Mouse (Mus musculus): ENCODE data around the gene 2900026A02Rik.

Gene 2900026A02Rik

GRCm38 (mm10) chr5:113149052-113149451 lies 72.0 kb downstream of the 2900026A02Rik start:
- DNase-seq (ENCODE audit: low spot score), result no peak

- DNase-seq (ENCODE audit: low spot score), result no peak
Measured at GRCm38 (mm10) chr5:113147994-113148471, 73.0 kb downstream of the 2900026A02Rik start.

- no peak for DNase-seq (ENCODE audit: low spot score)
Measured at GRCm38 (mm10) chr5:113146656-113147055, 74.4 kb downstream of the 2900026A02Rik start.

- DNase-seq (ENCODE audit: low spot score), result no peak
Measured at GRCm38 (mm10) chr5:113145171-113145570, 75.9 kb downstream of the 2900026A02Rik start.

GRCm38 (mm10) chr5:113142486-113142885 lies 78.5 kb downstream of the 2900026A02Rik start:
- DNase-seq (ENCODE audit: low spot score), result no peak

GRCm38 (mm10) chr5:113142018-113142417 lies 79.0 kb downstream of the 2900026A02Rik start:
- no peak for DNase-seq (ENCODE audit: low spot score)

- no peak for DNase-seq (ENCODE audit: low spot score)
Measured at GRCm38 (mm10) chr5:113140872-113141271, 80.2 kb downstream of the 2900026A02Rik start.

GRCm38 (mm10) chr5:113140051-113140450 lies 81.0 kb downstream of the 2900026A02Rik start:
- no peak for DNase-seq (ENCODE audit: low spot score)

- DNase-seq (ENCODE audit: low spot score), result no peak
Measured at GRCm38 (mm10) chr5:113139064-113139726, 81.8 kb downstream of the 2900026A02Rik start.

GRCm38 (mm10) chr5:113138319-113139063 lies 82.5 kb downstream of the 2900026A02Rik start:
- DNase-seq (ENCODE audit: low spot score), result peak; percentile 38

GRCm38 (mm10) chr5:113137691-113138318 lies 83.2 kb downstream of the 2900026A02Rik start:
- no peak for DNase-seq (ENCODE audit: low spot score)

GRCm38 (mm10) chr5:113136951-113137487 lies 84.0 kb downstream of the 2900026A02Rik start:
- DNase-seq (ENCODE audit: low spot score), result no peak

- no peak for DNase-seq (ENCODE audit: low spot score)
Measured at GRCm38 (mm10) chr5:113135513-113135912, 85.5 kb downstream of the 2900026A02Rik start.

GRCm38 (mm10) chr5:113133722-113134710 lies 87.0 kb downstream of the 2900026A02Rik start:
- DNase-seq (ENCODE audit: low spot score), result no peak

- DNase-seq (ENCODE audit: low spot score), result no peak
Measured at GRCm38 (mm10) chr5:113133080-113133491, 88.0 kb downstream of the 2900026A02Rik start.

- no peak for DNase-seq (ENCODE audit: low spot score)
Measured at GRCm38 (mm10) chr5:113132635-113133041, 88.4 kb downstream of the 2900026A02Rik start.

GRCm38 (mm10) chr5:113128426-113128825 lies 92.6 kb downstream of the 2900026A02Rik start:
- DNase-seq (ENCODE audit: low spot score), result no peak

GRCm38 (mm10) chr5:113126476-113126875 lies 94.6 kb downstream of the 2900026A02Rik start:
- no peak for DNase-seq (ENCODE audit: low spot score)

GRCm38 (mm10) chr5:113123693-113124092 lies 97.3 kb downstream of the 2900026A02Rik start:
- DNase-seq (ENCODE audit: low spot score), result no peak

GRCm38 (mm10) chr5:113122326-113123054 lies 98.5 kb downstream of the 2900026A02Rik start:
- DNase-seq (ENCODE audit: low spot score), result no peak

- no peak for DNase-seq (ENCODE audit: low spot score)
Measured at GRCm38 (mm10) chr5:113121591-113121875, 99.5 kb downstream of the 2900026A02Rik start.
